Mouse (Mus musculus): ENCODE results near the gene Brat1. TPM values are rescaled to one million over a fixed set of nuclear protein-coding genes. Genes with fewer than 3 reads are reported as not detected.
A peak's percentile ranks its signal among the peaks of the same experiment; 100 is the strongest.

The Brat1 gene
- total and polyA plus RNA-seq, 2 experiments from 2014 or later = 17.4 to 39.1 TPM

DNA sequence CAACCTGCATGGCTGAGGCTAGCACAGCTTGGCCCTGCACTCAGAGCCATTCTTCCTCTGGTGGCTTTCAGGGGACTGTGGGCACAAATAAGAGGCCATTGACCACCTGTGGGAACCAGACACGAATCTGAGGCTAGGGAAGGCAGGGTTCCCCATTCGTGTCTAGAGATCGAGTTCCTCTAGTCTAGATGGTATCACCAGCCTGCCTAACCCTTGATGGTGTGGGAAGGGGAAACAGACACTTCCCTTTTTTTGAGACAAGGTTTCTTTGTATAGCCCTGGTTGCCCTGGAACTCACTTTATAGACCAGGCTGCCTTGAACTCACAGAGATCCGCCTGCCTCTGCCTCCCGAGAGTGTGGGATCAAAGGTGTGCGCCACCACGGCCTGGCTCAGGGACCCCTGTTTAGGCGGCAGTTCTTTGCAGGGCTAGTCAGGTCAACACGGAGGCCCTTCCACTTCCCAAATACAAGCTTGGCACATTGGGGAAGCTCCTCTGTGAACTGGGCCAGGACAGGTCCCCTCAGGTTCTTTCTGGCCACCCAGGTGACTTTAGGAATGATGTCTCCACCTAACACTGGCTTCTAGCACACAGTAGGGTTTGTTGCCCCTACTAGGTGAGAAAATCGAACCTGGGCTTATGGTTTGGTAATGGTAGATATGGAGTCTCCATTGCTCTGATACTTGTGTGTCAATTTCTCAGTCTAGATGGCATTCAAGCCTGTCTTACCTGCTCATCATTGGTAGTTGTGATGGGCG lies 26.4 kb downstream of the Brat1 start:
- WGBS = 91% methylated on average over 11 of the region's 11 CpGs
- ATAC-seq (no peak), DNase-seq (no peak)
- Histone ChIP-seq H3K9me3 (ENCODE audit: low read length) (no peaks in the 10 kb centered on the region), H3K4me1 (ENCODE audit: insufficient read depth) (peaks cover 4% of the 10 kb centered on the region; the same call in 1 of the 2 replicates), H3K9ac (no peak overlapping the region), H3K4me2 (ENCODE audit: low read depth) (no peak overlapping the region), H3K36me3 (ENCODE audit: insufficient read depth) (no peaks in the 10 kb centered on the region), H3K4me3 (ENCODE audit: low read depth, low read length) (no peak overlapping the region), H3K27me3 (ENCODE audit: insufficient read depth, low read length) (0 out of 2 replicates have a peak, but pooled peaks cover 7% of the 10 kb centered on the region), H3K27ac (ENCODE audit: low read depth, low read length) (no peak overlapping the region)
- no peak for TF ChIP-seq CTCF (IDR thresholded peaks at IDR 0.05; ENCODE audit: low read depth)

DNA sequence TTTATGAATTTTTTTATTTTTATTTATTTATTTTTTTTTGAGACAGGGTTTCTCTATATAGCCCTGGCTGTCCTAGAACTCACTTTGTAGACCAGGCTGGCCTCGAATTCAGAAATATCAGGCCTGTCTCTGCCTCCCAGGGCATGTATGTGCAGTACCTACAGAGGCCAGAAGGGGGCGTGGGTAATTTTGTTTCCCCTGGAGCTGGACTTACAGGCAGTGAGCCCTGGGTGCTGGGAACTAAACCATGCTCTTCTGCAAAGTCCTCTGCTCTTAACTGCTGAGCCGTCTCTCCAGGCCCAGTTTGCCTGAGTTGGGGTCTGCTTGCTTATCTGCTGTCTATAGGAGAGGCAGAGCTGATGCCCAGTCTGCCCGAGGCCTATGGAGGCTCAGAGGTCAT lies 27.4 kb downstream of the Brat1 start:
- 64% methylated on average over 4 of the region's 4 CpGs for WGBS

DNA sequence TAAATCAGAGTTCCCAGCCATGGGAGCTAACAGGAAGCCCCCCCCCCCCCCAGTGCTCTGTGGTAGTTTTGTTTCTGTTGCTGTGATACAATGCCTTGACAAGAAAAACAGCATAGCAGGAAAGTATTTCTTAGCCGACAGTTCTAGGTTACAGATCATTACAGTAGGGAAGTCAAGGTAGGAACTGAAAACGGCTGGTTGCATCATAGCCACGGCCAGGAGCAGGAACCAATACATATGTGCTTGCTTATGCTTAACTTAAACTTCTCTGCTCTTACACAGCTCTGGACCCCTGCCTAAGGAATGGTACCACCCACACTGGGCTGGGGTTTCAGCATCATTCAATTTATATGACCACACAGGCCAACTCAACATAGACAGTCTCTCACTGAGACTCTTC lies 28.5 kb downstream of the Brat1 start:
- Histone ChIP-seq H3K4me3 (ENCODE audit: low read depth, low read length) (no peak overlapping the region), H3K9ac (no peak overlapping the region), H3K9me3 (ENCODE audit: low read length) (no peaks in the 10 kb centered on the region), H3K4me2 (ENCODE audit: low read depth) (no peak overlapping the region), H3K27me3 (ENCODE audit: insufficient read depth, low read length) (0 out of 2 replicates have a peak, but pooled peaks cover 7% of the 10 kb centered on the region), H3K36me3 (ENCODE audit: insufficient read depth) (no peaks in the 10 kb centered on the region), H3K4me1 (ENCODE audit: insufficient read depth) (peaks cover 4% of the 10 kb centered on the region; the same call in 1 of the 2 replicates), H3K27ac (ENCODE audit: low read depth, low read length) (no peak overlapping the region)
- TF ChIP-seq CTCF (IDR thresholded peaks at IDR 0.05; ENCODE audit: low read depth) = no peak
- no peak for DNase-seq
- 74% methylated on average over 3 of the region's 3 CpGs for WGBS
- no peak for ATAC-seq

More for the DNA sequence above, 27.4 kb downstream of the Brat1 start:
- TF ChIP-seq CTCF (IDR thresholded peaks at IDR 0.05; ENCODE audit: low read depth) = peak; percentile 46
- no peak for DNase-seq
- no peaks in the 10 kb centered on the region for H3K9me3 ChIP-seq (ENCODE audit: low read length)
- no peak overlapping the region for H3K27ac ChIP-seq (ENCODE audit: low read depth, low read length)
- ATAC-seq = no peak
- no peak overlapping the region for H3K9ac ChIP-seq
- H3K4me2 ChIP-seq (ENCODE audit: low read depth) = no peak overlapping the region
- H3K27me3 ChIP-seq (ENCODE audit: insufficient read depth, low read length) = 0 out of 2 replicates have a peak, but pooled peaks cover 7% of the 10 kb centered on the region
- H3K4me3 ChIP-seq (ENCODE audit: low read depth, low read length) = no peak overlapping the region
- peaks cover 4% of the 10 kb centered on the region; the same call in 1 of the 2 replicates for H3K4me1 ChIP-seq (ENCODE audit: insufficient read depth)
- no peaks in the 10 kb centered on the region for H3K36me3 ChIP-seq (ENCODE audit: insufficient read depth)

DNA sequence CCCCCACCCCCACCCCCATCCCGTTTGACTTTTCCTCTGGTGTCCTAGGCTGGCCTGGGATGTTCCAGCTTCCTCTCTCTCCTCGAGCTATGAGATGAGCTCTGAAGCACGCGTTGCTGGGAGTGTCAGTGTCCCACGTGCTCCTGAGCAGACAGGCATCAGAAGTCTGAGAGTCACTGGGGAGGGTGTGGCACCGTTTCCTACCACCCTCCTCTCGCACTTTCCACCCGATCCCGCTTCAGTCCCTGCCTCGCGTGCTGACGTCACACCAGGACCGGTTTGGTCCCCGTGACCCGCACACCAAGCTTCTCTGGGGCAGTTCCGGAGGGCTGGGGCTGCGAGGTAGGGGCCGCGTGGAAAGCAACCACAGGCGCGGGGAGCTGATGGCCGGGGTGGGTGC lies 30.5 kb downstream of the Brat1 start:
- Histone ChIP-seq H3K4me3 (ENCODE audit: low read depth, low read length) (peak overlapping the region; percentile 26), H3K4me1 (ENCODE audit: insufficient read depth) (peaks cover 4% of the 10 kb centered on the region; the same call in 1 of the 2 replicates), H3K9me3 (ENCODE audit: low read length) (no peaks in the 10 kb centered on the region), H3K9ac (0 out of 2 replicates have a peak overlapping the region, but pooled peaks have one; percentile 37), H3K27ac (ENCODE audit: low read depth, low read length) (no peak overlapping the region), H3K27me3 (ENCODE audit: insufficient read depth, low read length) (0 out of 2 replicates have a peak, but pooled peaks cover 7% of the 10 kb centered on the region), H3K36me3 (ENCODE audit: insufficient read depth) (no peaks in the 10 kb centered on the region), H3K4me2 (ENCODE audit: low read depth) (peak overlapping the region; percentile 55)
- ATAC-seq (peak; percentile 69), DNase-seq (peak; percentile 40)
- no peak for TF ChIP-seq CTCF (IDR thresholded peaks at IDR 0.05; ENCODE audit: low read depth)
- 7% methylated on average over 22 of the region's 22 CpGs for WGBS

DNA sequence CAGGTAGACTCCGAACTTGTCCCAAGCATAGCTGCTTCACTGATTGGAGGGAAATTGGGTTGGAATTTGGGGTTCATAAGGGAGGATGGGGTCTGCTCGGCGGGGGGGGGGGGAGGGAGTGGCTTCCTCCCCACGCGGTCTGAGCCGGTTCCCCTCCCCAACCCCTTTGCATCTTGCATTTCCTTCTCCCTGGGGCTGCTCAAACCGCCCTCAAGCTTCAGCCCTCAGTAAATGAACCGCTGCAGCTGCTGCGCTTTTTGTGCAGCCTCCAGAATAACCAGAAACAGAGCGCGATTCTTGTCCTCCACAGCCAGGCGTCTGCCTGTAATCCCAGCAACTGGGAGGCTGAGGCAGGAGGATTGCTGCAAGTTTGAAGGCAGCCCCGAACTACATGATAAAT lies 31.4 kb downstream of the Brat1 start:
- Histone ChIP-seq H3K27me3 (ENCODE audit: insufficient read depth, low read length) (0 out of 2 replicates have a peak, but pooled peaks cover 7% of the 10 kb centered on the region), H3K27ac (ENCODE audit: low read depth, low read length) (no peak overlapping the region), H3K9ac (no peak overlapping the region), H3K36me3 (ENCODE audit: insufficient read depth) (no peaks in the 10 kb centered on the region), H3K4me3 (ENCODE audit: low read depth, low read length) (no peak overlapping the region), H3K9me3 (ENCODE audit: low read length) (no peaks in the 10 kb centered on the region), H3K4me2 (ENCODE audit: low read depth) (no peak overlapping the region), H3K4me1 (ENCODE audit: insufficient read depth) (peaks cover 4% of the 10 kb centered on the region; the same call in 1 of the 2 replicates)
- WGBS = 27% methylated on average over 13 of the region's 13 CpGs
- DNase-seq (no peak), ATAC-seq (no peak)
- no peak for TF ChIP-seq CTCF (IDR thresholded peaks at IDR 0.05; ENCODE audit: low read depth)

DNA sequence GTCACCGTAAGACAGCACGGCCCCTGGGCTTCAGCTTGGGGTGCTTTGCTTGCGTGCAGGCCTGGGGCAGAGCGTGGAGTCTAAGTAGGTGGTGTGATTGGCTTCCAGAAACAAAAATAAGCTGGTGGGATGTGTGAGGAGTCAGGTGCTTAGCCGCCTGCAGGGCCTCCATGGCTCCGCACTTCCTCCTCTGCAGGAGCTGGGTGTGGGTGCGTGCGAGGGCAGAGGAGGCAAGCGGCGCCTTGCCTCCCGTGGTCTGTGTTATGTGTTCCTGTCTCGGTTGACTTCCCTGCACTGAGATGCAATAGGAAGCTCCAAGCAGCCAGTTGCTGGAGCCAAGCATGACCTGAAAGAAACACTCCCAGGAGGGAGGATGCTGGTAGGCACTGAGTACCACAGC lies 35.0 kb downstream of the Brat1 start:
- no peak for TF ChIP-seq CTCF (IDR thresholded peaks at IDR 0.05; ENCODE audit: low read depth)
- Histone ChIP-seq H3K9me3 (ENCODE audit: low read length) (no peaks in the 10 kb centered on the region), H3K4me2 (ENCODE audit: low read depth) (no peak overlapping the region), H3K36me3 (ENCODE audit: insufficient read depth) (no peaks in the 10 kb centered on the region), H3K4me3 (ENCODE audit: low read depth, low read length) (no peak overlapping the region), H3K27ac (ENCODE audit: low read depth, low read length) (no peak overlapping the region), H3K27me3 (ENCODE audit: insufficient read depth, low read length) (0 out of 2 replicates have a peak, but pooled peaks cover 7% of the 10 kb centered on the region), H3K4me1 (ENCODE audit: insufficient read depth) (peaks cover 4% of the 10 kb centered on the region; the same call in 1 of the 2 replicates), H3K9ac (no peak overlapping the region)
- DNase-seq (no peak), ATAC-seq (no peak)
- 88% methylated on average over 12 of the region's 12 CpGs for WGBS

DNA sequence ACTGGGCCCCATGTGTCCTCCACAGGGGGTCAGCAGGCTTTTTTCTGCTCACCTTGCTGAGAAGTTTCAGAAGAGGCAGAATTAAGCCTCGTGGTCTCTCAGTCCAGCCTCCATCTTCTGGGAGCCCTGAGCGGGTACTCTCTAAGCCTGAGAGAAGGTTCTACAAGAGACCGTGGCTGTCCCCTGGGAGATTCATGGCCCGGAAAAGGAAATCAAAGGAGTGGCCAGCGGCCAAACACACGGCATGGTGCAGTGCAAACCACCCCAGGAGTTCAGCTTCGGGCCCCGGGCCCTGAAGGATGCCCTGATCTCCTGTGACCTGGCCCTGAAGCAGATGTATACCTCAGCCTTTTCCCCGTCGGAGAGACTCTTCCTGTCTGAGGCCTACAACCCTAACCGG lies 36.2 kb downstream of the Brat1 start:
- ATAC-seq (no peak), DNase-seq (no peak)
- Histone ChIP-seq H3K9me3 (ENCODE audit: low read length) (no peaks in the 10 kb centered on the region), H3K27me3 (ENCODE audit: insufficient read depth, low read length) (no peaks in the 10 kb centered on the region), H3K4me3 (ENCODE audit: low read depth, low read length) (no peak overlapping the region), H3K9ac (no peak overlapping the region), H3K4me2 (ENCODE audit: low read depth) (no peak overlapping the region), H3K4me1 (ENCODE audit: insufficient read depth) (no peaks in the 10 kb centered on the region), H3K27ac (ENCODE audit: low read depth, low read length) (no peak overlapping the region), H3K36me3 (ENCODE audit: insufficient read depth) (no peaks in the 10 kb centered on the region)
- WGBS = 80% methylated on average over 11 of the region's 11 CpGs
- no peak for TF ChIP-seq CTCF (IDR thresholded peaks at IDR 0.05; ENCODE audit: low read depth)

Measured in forebrain, postnatal 0 days (tissue).